Mouse (Mus musculus): Measurements from ENCODE around the gene Gchfr. TPM values are rescaled to one million over a fixed set of nuclear protein-coding genes. Genes with fewer than 3 reads are reported as not detected.

Gchfr gene
- polyA plus RNA-seq, 1 experiment, result 6.3 TPM

DNA sequence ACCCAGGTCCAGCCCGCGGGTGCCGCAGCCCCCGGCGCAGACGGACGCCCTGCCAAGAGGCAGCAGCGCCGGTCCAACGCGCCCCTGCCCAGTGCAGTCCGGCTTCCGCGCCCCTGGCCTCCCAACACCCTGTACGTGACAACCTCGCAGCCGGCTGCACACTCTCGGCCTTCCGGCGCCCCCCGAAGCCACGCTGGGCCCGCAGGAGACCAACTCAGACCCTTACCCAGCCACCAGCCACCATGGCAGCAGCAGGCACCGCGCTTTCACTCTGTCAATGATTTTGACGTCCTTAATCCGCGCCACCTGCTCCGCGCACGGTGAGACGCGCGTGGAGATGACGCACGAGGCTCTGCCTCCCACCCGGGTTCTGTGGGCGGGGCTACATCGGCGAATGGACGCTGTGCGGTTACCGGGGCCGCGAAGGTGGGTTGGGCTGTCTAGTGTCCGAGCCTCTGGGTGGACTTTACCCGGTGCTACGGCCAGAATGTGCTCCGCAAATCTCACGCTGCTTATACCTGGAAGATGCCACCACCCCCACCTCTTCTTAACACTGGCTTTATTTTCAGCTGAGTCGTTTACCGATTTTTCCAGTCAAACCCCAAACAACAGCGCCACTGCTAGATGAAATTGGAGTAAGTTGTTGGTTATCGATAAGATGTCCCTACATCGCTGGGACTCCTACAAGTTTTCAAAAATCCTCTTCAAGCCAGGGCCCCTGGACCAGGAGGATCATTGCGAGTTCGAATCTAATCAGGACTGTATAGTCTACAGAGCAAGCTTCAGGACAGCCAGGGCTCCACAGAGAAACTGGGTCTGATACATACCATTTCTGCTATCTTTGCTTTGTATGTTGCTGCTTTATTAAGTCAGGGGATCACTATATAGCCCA, 10.6 kb upstream of the Gchfr start, which contains the start of gene Rmdn3:
TSS of gene Rmdn3 (minus strand) at position 354 of the 892 bp plus-strand sequence.
- TF ChIP-seq POLR2A (IDR thresholded peaks at IDR 0.05; ENCODE audit: borderline replicate concordance, extremely low read depth, insufficient read depth, insufficient read length, poor library complexity, severe bottlenecking) (peak; percentile 52; the same call in 1 of the 2 replicates), CTCF (IDR thresholded peaks at IDR 0.05; ENCODE audit: borderline replicate concordance, extremely low read depth, insufficient read depth, insufficient read length) (no peak)
- DNase-seq (ENCODE audit: low read depth), result peak; percentile 98

DNA sequence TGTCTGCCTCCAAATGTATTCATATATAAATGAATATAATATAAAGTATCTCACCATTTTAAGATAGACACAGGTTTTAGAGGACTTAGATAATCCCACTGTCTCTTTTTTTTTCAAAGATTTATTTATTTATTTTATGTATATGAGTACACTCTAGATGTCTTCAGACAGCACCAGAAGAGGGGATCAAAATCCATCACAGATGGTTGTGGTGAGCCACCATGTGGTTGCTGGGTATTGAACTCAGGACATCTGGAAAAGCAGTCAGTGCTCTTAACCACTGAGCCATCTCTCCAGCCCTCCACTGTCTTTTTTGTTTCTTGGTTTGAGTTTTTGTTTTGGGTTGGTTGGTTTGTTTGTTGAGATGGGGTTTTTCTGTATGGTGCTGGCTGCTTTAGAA, 9.7 kb upstream of the Gchfr start:
- TF ChIP-seq POLR2A (IDR thresholded peaks at IDR 0.05; ENCODE audit: borderline replicate concordance, extremely low read depth, insufficient read depth, insufficient read length, poor library complexity, severe bottlenecking) (no peak), CTCF (IDR thresholded peaks at IDR 0.05; ENCODE audit: borderline replicate concordance, extremely low read depth, insufficient read depth, insufficient read length) (no peak)

DNA sequence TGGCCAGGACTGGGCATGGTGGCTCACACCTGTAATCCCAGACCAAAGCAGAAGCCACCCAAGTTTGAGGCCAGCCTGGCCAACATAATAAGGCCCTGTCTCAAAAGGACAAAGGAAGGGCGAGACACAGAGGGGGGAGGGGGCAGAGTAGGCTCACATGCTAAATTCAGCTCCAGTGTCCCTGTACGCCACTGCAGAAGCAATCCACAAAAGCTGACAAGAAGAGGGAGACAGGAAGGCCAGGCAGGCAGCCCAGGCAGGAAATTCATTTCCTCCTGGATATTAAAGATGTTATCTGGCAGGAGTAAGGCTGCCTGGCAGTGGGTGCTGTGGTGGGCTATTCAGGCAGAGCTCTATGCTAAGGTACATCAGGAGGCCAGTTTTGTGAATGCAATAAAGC, 6.3 kb upstream of the Gchfr start:
- no peak for DNase-seq (ENCODE audit: low read depth)
- TF ChIP-seq POLR2A (IDR thresholded peaks at IDR 0.05; ENCODE audit: borderline replicate concordance, extremely low read depth, insufficient read depth, insufficient read length, poor library complexity, severe bottlenecking), result no peak
- no peak for TF ChIP-seq CTCF (IDR thresholded peaks at IDR 0.05; ENCODE audit: borderline replicate concordance, extremely low read depth, insufficient read depth, insufficient read length)

More for the DNA sequence above, 9.7 kb upstream of the Gchfr start:
- no peak for DNase-seq (ENCODE audit: low read depth)

DNA sequence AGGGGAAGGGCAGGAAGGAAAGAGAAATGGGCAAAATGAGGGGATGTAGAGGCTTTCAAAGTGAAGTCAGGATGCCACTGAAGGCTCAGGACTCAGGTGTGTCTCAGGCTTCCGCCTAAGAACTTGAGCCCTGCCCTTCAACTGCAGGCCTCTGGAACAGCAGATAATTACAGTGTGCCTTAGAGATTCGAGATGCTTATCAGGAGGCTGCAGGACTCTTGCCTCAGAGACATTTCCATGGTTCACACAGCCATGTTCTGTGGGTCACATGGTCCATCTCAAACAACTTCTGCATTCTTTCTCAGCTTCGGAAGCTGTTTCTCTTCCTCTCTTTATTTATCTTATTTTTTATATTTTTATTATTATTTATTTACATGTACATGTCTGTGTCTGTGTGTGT, 4.4 kb upstream of the Gchfr start:
- no peak for DNase-seq (ENCODE audit: low read depth)
- TF ChIP-seq POLR2A (IDR thresholded peaks at IDR 0.05; ENCODE audit: borderline replicate concordance, extremely low read depth, insufficient read depth, insufficient read length, poor library complexity, severe bottlenecking) (no peak), CTCF (IDR thresholded peaks at IDR 0.05; ENCODE audit: borderline replicate concordance, extremely low read depth, insufficient read depth, insufficient read length) (no peak)

DNA sequence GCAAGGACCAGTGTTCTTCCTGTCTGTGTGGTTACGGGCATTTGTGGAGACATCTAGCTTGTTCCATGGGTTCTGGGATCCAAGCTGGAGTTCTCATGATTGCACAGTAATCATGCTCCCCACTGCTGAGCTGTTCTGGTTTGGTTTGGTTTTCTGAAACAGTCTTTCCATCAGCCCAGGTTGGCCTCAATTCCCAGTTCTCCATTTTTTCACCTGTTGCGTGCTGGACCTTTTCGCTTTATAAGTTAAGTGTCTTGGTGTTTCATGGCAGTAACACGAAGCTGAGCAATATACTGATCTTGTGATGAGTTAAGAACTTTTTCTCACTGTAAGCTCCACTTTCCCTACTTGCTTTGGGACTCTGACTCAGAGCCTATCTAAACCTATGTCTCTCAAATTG, 3.6 kb upstream of the Gchfr start:
- TF ChIP-seq CTCF (IDR thresholded peaks at IDR 0.05; ENCODE audit: borderline replicate concordance, extremely low read depth, insufficient read depth, insufficient read length), result no peak
- no peak for TF ChIP-seq POLR2A (IDR thresholded peaks at IDR 0.05; ENCODE audit: borderline replicate concordance, extremely low read depth, insufficient read depth, insufficient read length, poor library complexity, severe bottlenecking)
- DNase-seq (ENCODE audit: low read depth), result no peak

DNA sequence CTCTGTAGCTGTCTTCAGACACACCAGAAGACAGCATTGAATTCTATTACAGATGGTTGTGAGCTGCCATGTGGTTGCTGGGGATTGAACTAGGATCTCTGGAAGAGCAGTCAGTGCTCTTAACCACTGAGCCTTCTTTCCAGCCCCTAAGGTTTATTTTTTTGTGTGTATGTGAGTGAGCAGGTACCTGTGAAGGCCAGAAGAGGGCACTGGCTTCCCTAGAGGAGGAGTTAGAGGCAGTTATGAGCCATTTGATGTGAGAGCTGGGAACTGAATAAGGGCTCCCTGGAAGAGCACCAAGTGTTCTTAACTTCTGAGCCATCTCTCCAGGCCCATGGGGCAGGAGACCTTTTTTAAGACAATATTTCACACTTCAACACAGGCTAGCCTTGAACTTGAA, 2.2 kb upstream of the Gchfr start:
- no peak for TF ChIP-seq POLR2A (IDR thresholded peaks at IDR 0.05; ENCODE audit: borderline replicate concordance, extremely low read depth, insufficient read depth, insufficient read length, poor library complexity, severe bottlenecking)
- TF ChIP-seq CTCF (IDR thresholded peaks at IDR 0.05; ENCODE audit: borderline replicate concordance, extremely low read depth, insufficient read depth, insufficient read length), result no peak
- no peak for DNase-seq (ENCODE audit: low read depth)

DNA sequence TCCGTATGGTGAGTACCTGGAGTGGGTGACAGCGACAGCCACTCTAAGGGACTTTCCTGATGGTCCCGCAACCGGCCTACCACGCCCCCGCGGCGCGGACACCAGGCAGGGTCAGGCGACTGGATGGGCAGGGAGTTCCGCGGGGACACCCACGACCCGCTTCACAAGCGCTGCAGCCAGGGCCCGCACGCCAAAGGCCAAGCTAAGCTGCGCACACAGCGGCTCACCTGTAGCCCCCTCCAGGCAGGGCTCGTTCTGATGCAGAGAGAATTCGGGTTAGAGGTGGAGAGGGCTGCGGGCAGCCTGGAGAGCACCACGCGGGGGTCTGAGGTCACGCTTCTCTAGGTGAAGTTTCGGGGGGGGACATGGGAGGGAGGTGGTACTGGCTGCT, 288 bp downstream of the Gchfr start:
- DNase-seq (ENCODE audit: low read depth), result no peak
- TF ChIP-seq CTCF (IDR thresholded peaks at IDR 0.05; ENCODE audit: borderline replicate concordance, extremely low read depth, insufficient read depth, insufficient read length) (no peak), POLR2A (IDR thresholded peaks at IDR 0.05; ENCODE audit: borderline replicate concordance, extremely low read depth, insufficient read depth, insufficient read length, poor library complexity, severe bottlenecking) (no peak)

DNA sequence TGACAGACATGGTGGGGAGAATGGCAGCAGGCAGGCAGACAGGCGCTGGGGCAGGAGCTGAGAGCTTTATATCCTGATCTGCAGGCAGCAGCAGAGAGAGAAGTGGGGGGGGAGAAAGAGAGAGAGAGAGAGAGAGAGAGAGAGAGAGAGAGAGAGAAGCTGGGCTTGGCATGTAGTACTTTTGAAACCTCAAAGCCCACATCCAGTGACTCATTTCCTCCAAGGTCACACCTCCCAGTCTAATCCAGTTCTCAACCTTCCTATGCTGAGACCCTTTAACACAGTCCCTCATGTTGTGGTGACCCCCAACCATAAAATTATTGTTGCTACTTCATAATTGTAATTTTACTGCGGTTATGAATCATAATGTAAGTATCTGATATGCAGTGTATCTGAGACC, 2.7 kb downstream of the Gchfr start:
- DNase-seq (ENCODE audit: low read depth), result no peak
- TF ChIP-seq POLR2A (IDR thresholded peaks at IDR 0.05; ENCODE audit: borderline replicate concordance, extremely low read depth, insufficient read depth, insufficient read length, poor library complexity, severe bottlenecking), result no peak
- no peak for TF ChIP-seq CTCF (IDR thresholded peaks at IDR 0.05; ENCODE audit: borderline replicate concordance, extremely low read depth, insufficient read depth, insufficient read length)

DNA sequence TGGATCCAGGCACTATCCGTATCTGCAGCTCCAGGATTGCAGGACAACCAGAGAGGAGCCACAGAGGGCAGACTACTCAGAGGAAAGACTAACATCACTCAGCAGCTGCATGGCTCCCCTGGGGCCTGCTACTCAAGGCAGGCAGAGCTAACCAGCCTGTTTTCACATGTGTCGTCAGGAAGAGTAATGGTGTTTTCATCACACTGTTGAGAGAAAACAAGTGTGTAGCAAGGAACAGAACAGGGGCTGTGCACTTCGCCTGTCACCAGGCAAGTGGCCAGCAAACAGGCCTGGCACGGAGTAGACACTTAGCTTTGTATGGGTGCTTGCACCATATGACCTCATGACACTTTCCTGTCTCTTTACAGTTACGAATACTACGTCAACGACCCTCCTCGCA, 4.0 kb downstream of the Gchfr start:
- no peak for DNase-seq (ENCODE audit: low read depth)
- TF ChIP-seq CTCF (IDR thresholded peaks at IDR 0.05; ENCODE audit: borderline replicate concordance, extremely low read depth, insufficient read depth, insufficient read length) (no peak), POLR2A (IDR thresholded peaks at IDR 0.05; ENCODE audit: borderline replicate concordance, extremely low read depth, insufficient read depth, insufficient read length, poor library complexity, severe bottlenecking) (no peak)

DNA sequence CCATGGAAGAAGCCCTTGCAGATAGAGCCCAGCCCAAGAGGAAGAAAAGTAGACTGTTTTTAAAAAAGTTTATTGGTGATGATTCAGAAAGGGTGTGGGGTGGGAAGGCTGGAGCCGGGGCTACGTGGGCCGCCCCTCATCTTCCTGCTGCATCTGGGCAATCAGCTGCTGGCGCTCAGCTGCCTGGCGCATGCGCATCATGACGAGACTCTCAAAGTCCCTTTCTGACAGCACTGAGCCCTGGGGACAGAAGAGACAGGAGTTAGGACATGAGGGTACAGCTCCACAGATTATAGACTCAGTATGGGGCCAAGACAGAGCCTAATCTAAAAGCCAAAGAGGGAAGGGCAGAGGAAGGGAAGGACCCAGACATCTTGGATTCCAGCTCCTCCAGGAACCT, 4.9 kb downstream of the Gchfr start:
- TF ChIP-seq CTCF (IDR thresholded peaks at IDR 0.05; ENCODE audit: borderline replicate concordance, extremely low read depth, insufficient read depth, insufficient read length) (no peak), POLR2A (IDR thresholded peaks at IDR 0.05; ENCODE audit: borderline replicate concordance, extremely low read depth, insufficient read depth, insufficient read length, poor library complexity, severe bottlenecking) (no peak)
- DNase-seq (ENCODE audit: low read depth), result peak; percentile 14

DNA sequence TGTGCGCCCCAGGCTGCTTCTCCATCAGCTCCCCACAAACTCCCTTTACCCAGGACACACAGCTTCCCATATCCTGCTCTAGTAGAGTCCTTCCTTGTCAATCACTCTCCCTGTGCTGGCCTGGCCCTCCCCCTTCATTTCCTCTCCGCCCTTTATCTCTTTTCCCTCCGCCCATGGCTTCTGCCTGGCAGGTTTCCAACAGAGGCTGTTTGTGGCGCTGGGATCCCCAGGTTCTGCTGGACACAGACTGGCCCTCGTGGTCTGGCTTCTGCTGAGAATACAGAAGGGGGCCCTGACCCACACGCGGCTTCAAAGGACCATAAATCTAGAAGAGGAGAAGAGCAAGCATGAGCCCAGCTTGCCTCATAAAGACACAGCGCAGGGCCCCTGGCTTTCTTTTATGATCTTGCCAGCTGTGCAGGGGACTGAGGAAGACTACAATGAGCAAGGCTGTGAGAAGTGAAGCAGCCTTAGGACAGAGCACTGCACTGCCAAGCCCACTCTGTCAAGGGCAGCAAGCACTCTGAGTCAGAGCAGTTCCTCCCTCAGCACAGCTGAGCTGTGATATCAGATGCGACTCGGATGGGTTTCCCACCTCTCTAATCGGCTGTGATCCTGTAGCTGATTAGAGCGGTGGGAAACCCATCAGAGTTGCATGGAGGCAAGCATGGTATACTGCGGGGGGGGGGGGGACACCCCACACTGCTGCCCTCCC, 5.4 kb downstream of the Gchfr start:
- DNase-seq (ENCODE audit: low read depth), result peak; percentile 62
- TF ChIP-seq POLR2A (IDR thresholded peaks at IDR 0.05; ENCODE audit: borderline replicate concordance, extremely low read depth, insufficient read depth, insufficient read length, poor library complexity, severe bottlenecking) (no peak), CTCF (IDR thresholded peaks at IDR 0.05; ENCODE audit: borderline replicate concordance, extremely low read depth, insufficient read depth, insufficient read length) (no peak)
